Mouse (Mus musculus) adrenal gland, adult (tissue): ENCODE results near the gene Vsx1.
A peak's percentile ranks its signal among the peaks of the same experiment; 100 is the strongest.

Source experiments
- DNase-seq, 2 experiments: peaks; one replicate each; pipeline ENCODE4 v3.0.0; 2022 to 2023; ENCODE audit warnings: low spot score in 1 of 2; ENCODE audit not compliant: inconsistent age in 2 of 2

Gene Vsx1

DNA sequence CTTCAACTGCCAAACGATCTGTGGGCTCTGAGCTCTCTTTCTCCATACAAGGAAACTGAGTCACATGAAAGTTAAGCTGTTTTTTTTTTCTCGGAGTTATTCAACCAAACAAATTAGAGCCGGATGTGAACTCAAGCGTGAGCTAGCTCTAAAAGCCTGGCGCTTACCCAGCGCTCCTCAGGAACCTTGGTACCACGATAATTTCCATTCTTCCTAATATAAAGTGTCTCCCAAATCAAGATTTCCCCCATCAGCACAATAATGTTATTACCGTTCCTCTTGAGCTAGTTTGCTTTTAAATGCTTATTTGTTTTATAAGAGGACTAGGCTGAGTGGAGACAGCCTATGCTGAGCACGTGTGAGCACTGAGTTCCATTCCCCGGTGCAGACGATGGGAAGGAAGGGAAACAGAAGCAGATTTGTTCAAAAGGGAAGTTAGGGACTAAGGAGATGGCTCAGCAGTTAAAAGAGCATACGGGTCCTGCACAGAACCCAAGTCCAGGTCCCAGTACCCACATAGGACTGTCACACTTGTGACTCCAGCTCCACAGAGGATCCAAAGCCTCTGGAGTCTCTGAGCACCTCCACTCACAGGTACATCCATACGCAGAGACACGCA lies 41.4 kb downstream of the Vsx1 start:
- DNase-seq = peak in 1 of 2 experiments; percentile 31

DNA sequence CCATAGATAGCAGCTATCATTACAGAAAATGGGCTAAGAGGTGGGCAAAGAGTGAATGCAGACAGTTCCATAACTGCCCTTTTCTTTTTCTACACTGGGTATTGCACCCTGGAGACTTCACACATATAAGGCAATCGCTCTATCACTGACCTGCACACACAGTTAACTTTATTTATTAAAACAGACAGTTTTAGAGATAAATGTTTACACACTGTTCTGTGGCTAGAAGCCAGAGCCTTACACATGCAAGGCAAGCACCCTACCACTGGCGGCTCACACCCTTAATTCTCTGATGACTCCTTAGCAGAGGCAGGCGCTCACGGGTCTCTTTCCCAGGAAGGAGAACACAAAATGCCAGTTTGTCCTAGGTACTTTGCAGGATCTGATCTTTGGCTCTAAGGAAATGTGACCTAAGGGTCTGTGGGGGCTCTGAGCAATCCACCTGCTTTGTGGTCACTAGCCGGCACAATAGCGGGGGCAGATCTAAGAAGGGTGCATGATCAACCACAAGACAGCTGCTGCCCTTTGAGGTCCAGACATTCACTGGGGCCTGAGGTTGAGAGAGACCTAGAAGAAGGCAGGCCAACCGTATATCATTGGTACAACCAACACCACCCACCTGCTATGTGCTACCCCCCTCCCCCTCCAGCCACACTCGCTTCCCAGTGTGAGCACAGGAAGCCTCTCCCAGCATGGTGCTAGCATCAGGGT lies 42.6 kb downstream of the Vsx1 start:
- DNase-seq = no peak

DNA sequence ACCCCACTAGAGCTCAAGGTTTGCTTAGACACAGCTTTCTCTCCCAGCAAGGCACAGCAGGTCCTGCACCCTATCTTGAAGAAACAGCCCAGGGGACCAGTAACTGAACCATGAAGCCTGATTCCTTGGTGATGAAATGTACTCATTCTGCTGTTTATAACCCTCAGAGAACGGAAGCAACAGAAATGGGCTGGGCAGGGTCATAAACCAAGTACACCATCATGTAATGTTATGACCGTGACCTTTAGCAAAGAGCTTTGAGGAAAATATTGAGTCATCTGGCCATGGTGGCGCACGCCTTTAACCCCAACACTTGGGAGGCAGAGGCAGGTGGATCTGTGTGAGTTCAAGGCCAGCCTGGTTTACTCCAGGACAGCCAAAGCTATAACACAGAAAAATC lies 43.9 kb downstream of the Vsx1 start:
- DNase-seq = peak; percentile 48 to 73

DNA sequence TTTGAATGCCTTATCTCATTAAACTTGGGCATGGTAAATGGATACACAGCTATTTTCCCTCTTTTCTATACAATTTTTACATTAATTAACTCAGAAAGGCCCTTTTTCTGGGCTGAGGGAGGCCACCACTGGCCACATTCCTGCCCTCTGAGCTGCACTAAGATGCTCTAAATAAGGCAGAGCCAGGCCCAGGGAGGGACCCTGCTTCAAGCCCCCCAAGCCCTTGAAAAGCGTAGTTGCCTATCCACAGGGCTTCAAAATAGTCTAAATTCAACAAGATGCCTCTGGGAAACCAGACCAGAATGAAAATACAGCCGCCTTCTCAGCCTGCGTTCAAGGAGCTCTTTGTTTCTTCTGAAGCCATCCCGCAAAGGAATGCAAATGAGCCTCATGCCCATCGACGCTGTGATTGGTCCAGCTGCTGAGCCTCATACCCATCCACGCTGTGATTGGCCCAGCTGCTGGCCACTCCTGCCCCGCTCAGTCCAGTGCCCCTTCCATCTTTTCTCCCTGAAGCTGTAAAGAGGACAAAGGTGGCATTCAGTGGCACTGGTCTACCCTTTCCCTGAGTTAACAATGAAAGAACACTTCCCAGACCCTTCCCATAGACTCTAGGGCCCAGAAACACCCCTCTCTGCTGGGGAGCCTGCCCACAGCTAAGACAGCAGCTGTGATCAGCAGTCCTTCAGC lies 45.3 kb downstream of the Vsx1 start:
- DNase-seq = no peak

DNA sequence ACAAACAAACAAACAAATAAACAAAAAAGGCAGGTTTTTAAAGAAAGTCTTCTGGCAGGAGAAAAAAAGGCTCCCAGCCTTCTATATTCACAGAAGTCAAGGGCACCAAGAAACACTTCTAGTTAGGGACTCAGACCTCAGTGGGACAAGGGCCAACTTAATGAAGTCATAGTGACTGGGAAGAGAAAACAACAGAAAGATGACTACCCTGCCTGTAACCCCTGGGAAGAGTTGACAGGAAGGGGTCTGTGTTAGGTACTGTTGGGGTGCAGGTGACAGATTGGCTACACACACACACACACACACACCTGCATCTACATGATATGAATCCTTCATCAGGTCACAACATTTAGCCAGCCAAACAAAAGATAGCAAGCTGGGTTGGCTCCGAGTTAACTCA lies 46.0 kb downstream of the Vsx1 start:
- DNase-seq = peak; percentile 30 to 81

DNA sequence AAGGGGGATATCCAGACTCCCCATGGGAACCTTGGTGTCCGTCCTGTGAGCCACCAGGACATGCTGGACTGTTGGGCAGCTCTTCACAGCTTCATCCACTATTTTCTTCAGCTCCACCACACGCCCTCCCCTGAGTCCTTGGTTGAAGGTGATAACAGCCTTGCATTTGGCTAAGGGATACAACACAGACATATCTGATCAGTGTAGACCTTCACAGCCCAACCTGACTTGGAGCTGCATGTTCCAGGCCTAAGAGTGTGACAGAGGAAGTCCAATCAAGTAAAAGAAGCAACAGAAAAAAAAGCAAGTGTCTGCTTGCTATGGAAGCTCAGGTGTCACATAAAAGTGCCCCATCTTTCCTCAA lies 50.8 kb downstream of the Vsx1 start:
- no peak for DNase-seq

- no peak for DNase-seq
Observed at GRCm38 (mm10) chr2:150637702-150638369, 51.3 kb downstream of the Vsx1 start.

GRCm38 (mm10) chr2:150635877-150636446 lies 53.2 kb downstream of the Vsx1 start:
- DNase-seq = no peak
